Comparison of ENCODE assay signal across 8 mouse cellular contexts in genomic region chr5:137289591-137290365, GRCm38 (mm10). TPM values are rescaled to one million over a fixed set of nuclear protein-coding genes. Genes with fewer than 3 reads are reported as not detected.
DNase-seq lines count a peak whose midpoint lies in the region; ATAC-seq and TF ChIP-seq lines count a peak whose summit lies in the region.

No protein-coding gene starts in this region.

- H3K36me3 ChIP-seq in heart, embryonic 10.5 days, result no peaks in the 10 kb centered on the region
- no peaks in the 10 kb centered on the region for H3K36me3 ChIP-seq in hindbrain, embryonic 16.5 days (ENCODE audit: control insufficient read depth, insufficient read depth, low read length)
- no peaks in the 10 kb centered on the region for H3K36me3 ChIP-seq in midbrain, embryonic 15.5 days (replicated peaks)
- H3K36me3 ChIP-seq in thymus, adult 2 months (ENCODE audit: control insufficient read depth, insufficient read depth, low read length), result no peaks in the 10 kb centered on the region

- peak overlapping the region; percentile 93 for H3K4me2 ChIP-seq in hindbrain, embryonic 16.5 days (ENCODE audit: low read length)
- H3K4me2 ChIP-seq in midbrain, embryonic 15.5 days, result peak overlapping the region; percentile 96

- 36% methylated on average over 13 of the region's 13 CpGs for WGBS in heart, embryonic 10.5 days
- 55% methylated on average over 13 of the region's 13 CpGs for WGBS in hindbrain, embryonic 16.5 days
- WGBS in midbrain, embryonic 15.5 days, result 54% methylated on average over 13 of the region's 13 CpGs
- 78% methylated on average over 13 of the region's 13 CpGs for WGBS in thymus, adult 2 months

- peak; percentile 95 for DNase-seq in heart, embryonic 10.5 days (ENCODE audit: low spot score)
- DNase-seq in heart, adult 9 months (ENCODE audit: low spot score in 2 of 2), result no peak
- peak; percentile 90 for DNase-seq in c-Kit-negative CD71-positive TER-119-positive erythroid progenitor cells, embryonic 14.5 days (ENCODE audit: low read depth, low spot score)
- no peak for DNase-seq in thymus, adult 2 months
- no peak for DNase-seq in lung, adult 18-20 months

- H3K27ac ChIP-seq in heart, embryonic 10.5 days, result peak overlapping the region; percentile 81
- H3K27ac ChIP-seq in hindbrain, embryonic 16.5 days (ENCODE audit: low read depth, low read length), result no peak overlapping the region
- no peak overlapping the region for H3K27ac ChIP-seq in midbrain, embryonic 15.5 days
- no peak overlapping the region for H3K27ac ChIP-seq in thymus, adult 2 months (ENCODE audit: control insufficient read depth, insufficient read depth, low read length)

- H3K4me1 ChIP-seq in heart, embryonic 10.5 days, result peaks cover 62% of the 10 kb centered on the region
- H3K4me1 ChIP-seq in hindbrain, embryonic 16.5 days (ENCODE audit: control insufficient read depth, insufficient read depth, low read depth, low read length), result peaks cover 29% of the 10 kb centered on the region
- peaks cover 53% of the 10 kb centered on the region for H3K4me1 ChIP-seq in midbrain, embryonic 15.5 days
- H3K4me1 ChIP-seq in thymus, adult 2 months (replicated peaks; ENCODE audit: control insufficient read depth, insufficient read depth, low read length), result peaks cover 36% of the 10 kb centered on the region

- H3K9ac ChIP-seq in hindbrain, embryonic 16.5 days (ENCODE audit: low read depth, low read length), result peak overlapping the region; percentile 74
- H3K9ac ChIP-seq in midbrain, embryonic 15.5 days, result peak overlapping the region; percentile 33; the same call in 1 of the 2 replicates

- no peak for TF ChIP-seq POLR2A in thymus, adult 2 months (IDR thresholded peaks at IDR 0.05; ENCODE audit: control insufficient read depth, extremely low read depth, insufficient read depth, low read length, poor library complexity)

- peak overlapping the region; percentile 64 for H3K4me3 ChIP-seq in heart, embryonic 10.5 days
- peak overlapping the region; percentile 66 for H3K4me3 ChIP-seq in hindbrain, embryonic 16.5 days (ENCODE audit: low read length)
- peak overlapping the region; percentile 46 for H3K4me3 ChIP-seq in midbrain, embryonic 15.5 days
- no peak overlapping the region for H3K4me3 ChIP-seq in thymus, adult 2 months (ENCODE audit: control insufficient read depth, insufficient read depth, low read length)

- H3K9me3 ChIP-seq in heart, embryonic 10.5 days, result no peaks in the 10 kb centered on the region
- H3K9me3 ChIP-seq in hindbrain, embryonic 16.5 days (ENCODE audit: control insufficient read depth, low read length), result no peaks in the 10 kb centered on the region
- H3K9me3 ChIP-seq in midbrain, embryonic 15.5 days, result no peaks in the 10 kb centered on the region

- no peak for TF ChIP-seq CTCF in thymus, adult 2 months (IDR thresholded peaks at IDR 0.05; ENCODE audit: borderline replicate concordance, control insufficient read depth, extremely low read depth, insufficient read depth, low read length, poor library complexity)

- ATAC-seq in hindbrain, embryonic 16.5 days, result no peak
- ATAC-seq in midbrain, embryonic 15.5 days (replicated peaks), result no peak
- no peak for ATAC-seq in granulocyte monocyte progenitor cell, adult 5-6 weeks (replicated peaks; ENCODE audit: poor library complexity, severe bottlenecking)

- H3K27me3 ChIP-seq in heart, embryonic 10.5 days (ENCODE audit: insufficient read depth, poor library complexity, severe bottlenecking), result peaks cover 61% of the 10 kb centered on the region
- peaks cover 13% of the 10 kb centered on the region for H3K27me3 ChIP-seq in hindbrain, embryonic 16.5 days (replicated peaks; ENCODE audit: control insufficient read depth, insufficient read depth, low read length)
- H3K27me3 ChIP-seq in midbrain, embryonic 15.5 days (replicated peaks), result peaks cover 30% of the 10 kb centered on the region
- H3K27me3 ChIP-seq in thymus, adult 2 months (ENCODE audit: control insufficient read depth, insufficient read depth, low read length), result peaks cover 18% of the 10 kb centered on the region; the same call in 1 of the 2 replicates

RNA-seq across cellular contexts. Expression of gene Ache, which starts 2.5 kb away (rescaled TPM):
- polyA plus RNA-seq in heart, embryonic 10.5 days (2016; fragmentation: Nextera tagmentation; extraction: Ambion mirVana), result 10.7 and 24.1 TPM in 2 replicates
- polyA plus RNA-seq in hindbrain, embryonic 16.5 days (2015; fragmentation: Nextera tagmentation; extraction: Ambion mirVana), result 86.8 and 102 TPM in 2 replicates
- polyA plus RNA-seq in midbrain, embryonic 15.5 days (2015; fragmentation: Nextera tagmentation; extraction: Ambion mirVana), result 39.8 and 45.6 TPM in 2 replicates
- polyA plus RNA-seq in thymus, adult 2 months (2012; rRNA removed), result 90.2 and 97.1 TPM in 2 replicates
- not detected in 2 replicates for total RNA-seq in granulocyte monocyte progenitor cell, adult 5-6 weeks (2014; fragmentation: Nextera tagmentation)
- total RNA-seq in granulocyte monocyte progenitor cell, adult 5-6 weeks (2017), result 0.04 and 0.10 TPM in 2 replicates

RNA-seq across cellular contexts. Expression of gene Ufsp1, which starts 4.7 kb away (rescaled TPM):
- polyA plus RNA-seq in heart, embryonic 10.5 days (2016; fragmentation: Nextera tagmentation; extraction: Ambion mirVana), result 11.1 and 12.3 TPM in 2 replicates
- 25.5 and 29.6 TPM in 2 replicates for polyA plus RNA-seq in hindbrain, embryonic 16.5 days (2015; fragmentation: Nextera tagmentation; extraction: Ambion mirVana)
- 18.2 and 18.7 TPM in 2 replicates for polyA plus RNA-seq in midbrain, embryonic 15.5 days (2015; fragmentation: Nextera tagmentation; extraction: Ambion mirVana)
- polyA plus RNA-seq in thymus, adult 2 months (2012; rRNA removed), result 41.1 and 44.1 TPM in 2 replicates
- total RNA-seq in granulocyte monocyte progenitor cell, adult 5-6 weeks (2014; fragmentation: Nextera tagmentation), result 0.53 TPM in 1 of 2 replicates, not detected in the other
- total RNA-seq in granulocyte monocyte progenitor cell, adult 5-6 weeks (2017), result 0.43 and 5.2 TPM in 2 replicates

RNA-seq across cellular contexts. Expression of gene Srrt, which starts 17.7 kb away (rescaled TPM):
- 124 and 147 TPM in 2 replicates for polyA plus RNA-seq in heart, embryonic 10.5 days (2016; fragmentation: Nextera tagmentation; extraction: Ambion mirVana)
- polyA plus RNA-seq in hindbrain, embryonic 16.5 days (2015; fragmentation: Nextera tagmentation; extraction: Ambion mirVana), result 88.1 and 100 TPM in 2 replicates
- polyA plus RNA-seq in midbrain, embryonic 15.5 days (2015; fragmentation: Nextera tagmentation; extraction: Ambion mirVana), result 106 and 107 TPM in 2 replicates
- 432 and 434 TPM in 2 replicates for polyA plus RNA-seq in thymus, adult 2 months (2012; rRNA removed)
- total RNA-seq in granulocyte monocyte progenitor cell, adult 5-6 weeks (2014; fragmentation: Nextera tagmentation), result 238 and 321 TPM in 2 replicates
- total RNA-seq in granulocyte monocyte progenitor cell, adult 5-6 weeks (2017), result 239 and 278 TPM in 2 replicates

RNA-seq across cellular contexts. Expression of gene Trip6, which starts 24.4 kb away (rescaled TPM):
- 55.6 and 62.2 TPM in 2 replicates for polyA plus RNA-seq in heart, embryonic 10.5 days (2016; fragmentation: Nextera tagmentation; extraction: Ambion mirVana)
- polyA plus RNA-seq in hindbrain, embryonic 16.5 days (2015; fragmentation: Nextera tagmentation; extraction: Ambion mirVana), result 13.2 and 17.3 TPM in 2 replicates
- 14.7 and 19.1 TPM in 2 replicates for polyA plus RNA-seq in midbrain, embryonic 15.5 days (2015; fragmentation: Nextera tagmentation; extraction: Ambion mirVana)
- 25.0 and 28.0 TPM in 2 replicates for polyA plus RNA-seq in thymus, adult 2 months (2012; rRNA removed)
- 9.4 and 9.9 TPM in 2 replicates for total RNA-seq in granulocyte monocyte progenitor cell, adult 5-6 weeks (2014; fragmentation: Nextera tagmentation)
- total RNA-seq in granulocyte monocyte progenitor cell, adult 5-6 weeks (2017), result 2.9 and 5.6 TPM in 2 replicates

RNA-seq across cellular contexts. Expression of gene Slc12a9, which starts 43.6 kb away (rescaled TPM):
- 10.6 and 12.0 TPM in 2 replicates for polyA plus RNA-seq in heart, embryonic 10.5 days (2016; fragmentation: Nextera tagmentation; extraction: Ambion mirVana)
- polyA plus RNA-seq in hindbrain, embryonic 16.5 days (2015; fragmentation: Nextera tagmentation; extraction: Ambion mirVana), result 24.5 and 26.7 TPM in 2 replicates
- 27.7 and 29.5 TPM in 2 replicates for polyA plus RNA-seq in midbrain, embryonic 15.5 days (2015; fragmentation: Nextera tagmentation; extraction: Ambion mirVana)
- polyA plus RNA-seq in thymus, adult 2 months (2012; rRNA removed), result 37.4 and 39.2 TPM in 2 replicates
- total RNA-seq in granulocyte monocyte progenitor cell, adult 5-6 weeks (2014; fragmentation: Nextera tagmentation), result 16.3 and 26.3 TPM in 2 replicates
- total RNA-seq in granulocyte monocyte progenitor cell, adult 5-6 weeks (2017), result 6.5 and 6.6 TPM in 2 replicates

Comparison
In these comparisons a context has a peak if more than half of its experiments do, and no peak if none do; other contexts are left out.
1. DNase-seq: peak in heart, embryonic 10.5 days (single experiment) and c-Kit-negative CD71-positive TER-119-positive erythroid progenitor cells, embryonic 14.5 days (single experiment); none in heart, adult 9 months (0 of 2), thymus, adult 2 months (single experiment) and lung, adult 18-20 months (0 of 2).